Mouse (Mus musculus) heart, postnatal 0 days (tissue): ENCODE measurements around the gene Rpain. TPM values are rescaled to one million over a fixed set of nuclear protein-coding genes. Genes with fewer than 3 reads are reported as not detected.
A peak's percentile ranks its signal among the peaks of the same experiment; 100 is the strongest.

Source experiments
- ATAC-seq: fragments of 200-750 bp; cut with Nextera tagmentation; 2 replicates; pipeline ENCODE4 v1.8.0; 2017; ENCODE audit warnings: low read depth, moderate number of reproducible peaks, moderate library complexity; ENCODE audit not compliant: insufficient read depth
- DNase-seq: peaks from one replicate; pipeline ENCODE4 v3.0.0-alpha.2; 2016; ENCODE audit warnings: low spot score
- H3K27ac ChIP-seq: fragments of 300-500 bp; sonication (generic); 2 replicates; pipeline ENCODE4 v1.5.1; 2014; ENCODE audit warnings: low read depth, mild to moderate bottlenecking
- H3K27me3 ChIP-seq: fragments of 300-500 bp; sonication (generic); 2 replicates; pipeline ENCODE4 v1.6.1; 2014; ENCODE audit warnings: low read length, mixed read lengths; ENCODE audit not compliant: control insufficient read depth, insufficient read depth
- H3K36me3 ChIP-seq: fragments of 300-500 bp; sonication (generic); replicated peaks from 2 replicates; pipeline ENCODE4 v1.6.1; 2014; ENCODE audit warnings: low read length, mixed read lengths; ENCODE audit not compliant: control insufficient read depth, insufficient read depth
- H3K4me1 ChIP-seq: fragments of 300-500 bp; sonication (generic); 2 replicates; pipeline ENCODE4 v1.6.1; 2014; ENCODE audit warnings: antibody characterized with exemption; ENCODE audit not compliant: control insufficient read depth, insufficient read depth
- H3K4me2 ChIP-seq: fragments of 300-500 bp; sonication (generic); 2 replicates; pipeline ENCODE4 v1.6.1; 2014; ENCODE audit warnings: low read depth, mild to moderate bottlenecking, low read length, moderate library complexity
- H3K4me3 ChIP-seq: fragments of 300-500 bp; sonication (generic); 2 replicates; pipeline ENCODE4 v1.5.1; 2014; ENCODE audit warnings: low read depth, low read length
- H3K9ac ChIP-seq: fragments of 300-500 bp; sonication (generic); replicated peaks from 2 replicates; pipeline ENCODE4 v1.6.1; 2014; ENCODE audit warnings: low read depth, low read length, mixed read lengths
- H3K9me3 ChIP-seq: fragments of 300-500 bp; sonication (generic); replicated peaks from 2 replicates; pipeline ENCODE4 v1.6.1; 2016; ENCODE audit warnings: low read length; ENCODE audit not compliant: control insufficient read depth
- CTCF ChIP-seq: IDR thresholded peaks from 2 replicates; pipeline ENCODE4 v1.5.1; 2016; ENCODE audit warnings: antibody characterized with exemption, control low read depth, low read depth
- EP300 ChIP-seq: IDR thresholded peaks from 2 replicates; pipeline ENCODE4 v1.6.1; 2016; ENCODE audit warnings: antibody characterized with exemption, low read depth
- WGBS: fragments of 180-500 bp; shearing (Covaris S2); extraction: QIAGEN DNeasy Blood & Tissue Kit; methylation state at CpG from one replicate; pipeline ENCODE4 v1.1.7; 2014; 5-methylcytosine and 5-hydroxymethylcytosine counted together
- polyA plus RNA-seq: library from polyadenylated mRNA; unstranded; fragments of >200 nt; fragmentation: Nextera tagmentation; extraction: Ambion mirVana; gene quantifications from 2 replicates; pipeline ENCODE4 v1.2.1, GENCODE M21; 2015
- total RNA-seq: library from RNA; depleted of rRNA; stranded (reverse); fragments of >200 nt; gene quantifications from 2 replicates; pipeline ENCODE4 v1.2.3, GENCODE M21; 2014; ENCODE audit warnings: low replicate concordance

Gene Rpain
- total and polyA plus RNA-seq, 2 experiments from 2014 or later: 25.3 to 45.9 TPM

DNA sequence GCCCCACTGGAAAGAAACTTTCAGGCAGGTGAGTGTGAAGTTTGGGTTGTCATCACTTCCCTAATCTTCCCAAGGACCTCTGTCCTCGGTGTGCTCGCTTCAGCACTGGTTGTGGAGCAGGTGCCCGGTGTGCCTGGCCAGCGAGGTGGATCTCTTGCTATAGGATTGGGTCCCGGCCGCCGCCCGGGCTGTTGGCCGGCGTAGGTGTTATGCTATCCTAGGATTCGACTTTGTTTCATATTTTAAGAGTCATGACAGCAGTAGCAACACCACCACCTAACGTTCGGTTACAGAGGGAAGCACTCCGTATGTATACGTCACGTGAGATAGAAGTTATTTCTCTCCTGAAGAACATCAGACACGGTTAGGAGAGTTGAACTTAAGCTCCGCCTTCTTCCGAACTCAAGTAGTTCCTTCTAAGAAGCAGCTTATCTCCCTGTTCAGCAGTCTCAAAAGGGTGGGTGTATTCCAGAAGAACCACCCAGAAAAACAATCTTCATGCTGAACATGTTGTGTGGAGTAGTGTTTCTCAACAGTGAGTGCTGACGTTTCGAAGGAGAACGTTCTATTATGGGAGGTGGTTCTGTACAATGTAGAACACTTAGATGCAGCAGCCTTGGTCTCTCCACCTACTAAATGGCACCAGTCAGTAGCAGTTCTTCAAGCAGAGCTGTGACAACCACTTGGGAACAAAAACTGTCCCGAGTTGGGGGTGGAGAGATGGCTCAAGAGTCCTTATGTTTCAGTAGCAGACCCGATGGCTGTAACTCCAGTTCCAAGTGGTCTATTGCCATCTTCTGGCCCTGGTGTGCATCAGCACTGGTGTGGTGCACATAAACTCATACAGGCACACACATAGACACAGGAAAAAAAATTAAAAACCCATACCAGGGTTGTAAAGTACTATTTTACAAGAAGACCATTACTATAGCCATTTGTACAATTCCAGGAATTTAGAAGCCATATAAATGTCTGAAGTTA, 837 bp downstream of the Rpain start:
- DNase-seq (peak; percentile 39), ATAC-seq (peak; percentile 6; the same call in 1 of the 2 replicates)
- Histone ChIP-seq H3K27ac (peak overlapping the region; percentile 73), H3K9ac (peak overlapping the region; percentile 66), H3K4me1 (peaks cover 9% of the 10 kb centered on the region), H3K36me3 (peaks cover 41% of the 10 kb centered on the region), H3K9me3 (no peaks in the 10 kb centered on the region), H3K4me2 (peak overlapping the region; percentile 94), H3K27me3 (no peaks in the 10 kb centered on the region), H3K4me3 (peak overlapping the region; percentile 76)
- 14% methylated on average over 24 of the region's 24 CpGs for WGBS
- TF ChIP-seq EP300: no peak; the same call in 1 of the 2 replicates
- no peak for TF ChIP-seq CTCF

DNA sequence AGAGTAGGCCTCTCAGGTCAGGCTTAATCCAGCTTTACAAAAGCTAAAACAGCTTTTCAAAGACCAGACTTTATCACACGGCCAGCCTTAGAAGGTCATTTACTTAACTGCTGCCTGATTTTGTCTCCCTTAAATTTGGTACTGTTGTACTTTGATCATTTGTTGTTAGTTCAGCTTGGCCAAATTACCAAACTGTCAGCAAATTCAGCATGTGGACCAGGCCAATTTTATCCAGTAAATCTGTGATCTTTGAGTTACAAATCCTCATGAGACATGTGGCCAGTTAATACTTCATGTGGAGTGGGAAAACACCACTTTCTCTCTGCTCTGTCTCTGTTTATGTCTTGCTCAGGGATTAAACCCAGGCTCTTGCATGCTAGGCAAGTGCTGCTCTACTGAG, 2.6 kb downstream of the Rpain start:
- TF ChIP-seq EP300 (no peak), CTCF (no peak)
- 66% methylated on average over 1 of the region's 1 CpGs for WGBS
- DNase-seq: no peak
- Histone ChIP-seq H3K27ac (no peak overlapping the region), H3K4me3 (no peak overlapping the region), H3K27me3 (no peaks in the 10 kb centered on the region), H3K4me1 (peaks cover 9% of the 10 kb centered on the region), H3K36me3 (peaks cover 49% of the 10 kb centered on the region), H3K4me2 (no peak overlapping the region), H3K9ac (no peak overlapping the region), H3K9me3 (no peaks in the 10 kb centered on the region)
- ATAC-seq: no peak

DNA sequence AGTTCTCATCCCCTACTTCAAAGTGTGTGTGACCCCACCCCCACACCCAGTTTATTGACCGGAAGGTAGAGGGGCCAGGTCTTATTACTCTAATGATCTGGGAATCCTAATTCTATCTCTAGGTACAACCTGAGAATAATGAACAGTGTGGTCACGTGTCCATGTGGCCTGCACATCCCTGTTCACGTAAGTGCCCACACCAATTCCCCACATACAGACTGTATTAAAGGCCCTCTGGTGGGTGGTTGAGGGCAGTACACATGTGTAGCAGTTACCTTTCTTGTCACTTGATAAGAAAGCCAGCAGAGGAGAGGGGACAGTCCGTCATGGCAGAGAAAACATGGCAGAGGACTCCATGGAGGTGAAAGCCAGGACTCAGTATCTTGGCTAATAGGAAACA, 3.9 kb downstream of the Rpain start:
- H3K4me3 ChIP-seq: no peak overlapping the region
- 0 out of 2 replicates have a peak, but pooled peaks cover 4% of the 10 kb centered on the region for H3K4me1 ChIP-seq
- H3K9ac ChIP-seq: no peak overlapping the region
- H3K4me2 ChIP-seq: no peak overlapping the region
- DNase-seq (no peak), ATAC-seq (no peak)
- TF ChIP-seq EP300 (no peak), CTCF (peak; percentile 25)
- no peak overlapping the region for H3K27ac ChIP-seq
- H3K36me3 ChIP-seq: peaks cover 60% of the 10 kb centered on the region
- H3K9me3 ChIP-seq: no peaks in the 10 kb centered on the region
- WGBS: 68% methylated on average over 4 of the region's 4 CpGs
- H3K27me3 ChIP-seq: no peaks in the 10 kb centered on the region

DNA sequence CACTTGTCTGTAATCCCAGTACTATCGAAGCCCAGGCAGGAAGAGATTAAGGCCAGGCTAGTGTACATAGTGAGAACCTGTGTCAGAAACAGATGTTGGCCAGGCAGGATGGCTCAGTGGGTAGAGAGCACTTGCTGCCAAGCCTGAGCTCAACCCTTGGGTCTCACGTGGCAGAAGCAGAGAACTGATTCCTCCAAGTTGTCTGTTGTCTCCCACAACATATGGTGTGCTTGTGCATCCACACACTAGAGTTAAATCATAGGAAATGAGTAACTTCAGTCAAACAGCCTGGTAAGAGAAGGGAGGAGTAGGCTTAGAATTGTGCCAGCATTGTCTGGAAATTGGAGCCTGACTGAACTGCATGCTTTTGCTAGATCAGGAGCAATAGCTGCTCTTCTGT, 5.2 kb downstream of the Rpain start:
- no peak for DNase-seq
- Histone ChIP-seq H3K36me3 (peaks cover 73% of the 10 kb centered on the region), H3K4me3 (no peak overlapping the region), H3K4me2 (no peak overlapping the region), H3K9me3 (no peaks in the 10 kb centered on the region), H3K27ac (no peak overlapping the region), H3K27me3 (no peaks in the 10 kb centered on the region), H3K4me1 (0 out of 2 replicates have a peak, but pooled peaks cover 4% of the 10 kb centered on the region), H3K9ac (no peak overlapping the region)
- no peak for TF ChIP-seq CTCF
- TF ChIP-seq EP300: no peak
- WGBS: 56% methylated on average over 2 of the region's 2 CpGs
- no peak for ATAC-seq

DNA sequence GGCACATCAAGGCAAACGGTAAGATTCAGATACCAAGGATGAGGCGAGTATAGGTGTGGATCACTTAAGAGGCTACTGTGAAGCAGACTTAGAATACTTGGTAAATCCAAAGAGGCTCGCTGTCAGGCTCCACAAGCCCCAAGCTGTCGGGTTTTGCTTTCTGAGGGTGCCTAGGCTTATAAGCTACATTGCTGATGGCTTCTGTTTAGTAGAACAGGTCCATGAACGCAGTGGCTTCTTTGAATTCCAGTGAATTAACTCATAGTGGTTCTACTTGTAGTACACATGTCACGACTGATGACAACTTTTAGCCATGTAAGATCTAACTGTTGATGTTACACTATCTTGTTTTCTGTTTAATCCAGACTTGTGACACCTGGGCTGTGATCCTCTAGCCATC, 7.3 kb downstream of the Rpain start:
- H3K27me3 ChIP-seq: no peaks in the 10 kb centered on the region
- no peak overlapping the region for H3K4me3 ChIP-seq
- H3K9ac ChIP-seq: no peak overlapping the region
- peaks cover 84% of the 10 kb centered on the region for H3K36me3 ChIP-seq
- WGBS: 84% methylated on average over 6 of the region's 6 CpGs
- TF ChIP-seq EP300: no peak
- TF ChIP-seq CTCF: no peak
- H3K4me2 ChIP-seq: no peak overlapping the region
- H3K4me1 ChIP-seq: peaks cover 8% of the 10 kb centered on the region; the same call in 1 of the 2 replicates
- H3K9me3 ChIP-seq: no peaks in the 10 kb centered on the region
- DNase-seq (no peak), ATAC-seq (no peak)
- no peak overlapping the region for H3K27ac ChIP-seq
